Mouse (Mus musculus): ENCODE results near the gene Ccdc33. TPM values are rescaled to one million over a fixed set of nuclear protein-coding genes. Genes with fewer than 3 reads are reported as not detected.

Ccdc33 gene
- total RNA-seq, 2 experiments from 2014 or later, result not detected

DNA sequence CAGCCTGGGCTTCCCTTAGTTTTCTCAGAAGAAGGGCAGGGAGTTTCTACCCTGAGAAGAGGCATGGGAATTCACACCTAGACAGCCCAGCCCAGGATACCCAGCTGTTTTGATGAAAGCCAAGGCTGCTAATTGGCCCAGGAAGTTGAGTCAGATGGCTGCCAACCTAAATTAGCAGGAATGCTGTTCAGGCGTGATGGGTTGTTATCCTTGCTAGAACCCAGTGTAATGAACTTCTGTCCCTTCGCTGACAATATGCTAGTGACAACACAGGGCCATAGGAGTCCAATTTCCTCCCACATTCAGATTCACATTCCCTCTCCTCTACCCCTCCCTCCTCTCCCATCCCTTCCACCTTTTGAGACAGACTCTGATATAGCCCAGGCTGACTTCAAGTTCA is 105.7 kb downstream of the Ccdc33 start:
- DNase-seq (ENCODE audit: low spot score), result no peak

DNA sequence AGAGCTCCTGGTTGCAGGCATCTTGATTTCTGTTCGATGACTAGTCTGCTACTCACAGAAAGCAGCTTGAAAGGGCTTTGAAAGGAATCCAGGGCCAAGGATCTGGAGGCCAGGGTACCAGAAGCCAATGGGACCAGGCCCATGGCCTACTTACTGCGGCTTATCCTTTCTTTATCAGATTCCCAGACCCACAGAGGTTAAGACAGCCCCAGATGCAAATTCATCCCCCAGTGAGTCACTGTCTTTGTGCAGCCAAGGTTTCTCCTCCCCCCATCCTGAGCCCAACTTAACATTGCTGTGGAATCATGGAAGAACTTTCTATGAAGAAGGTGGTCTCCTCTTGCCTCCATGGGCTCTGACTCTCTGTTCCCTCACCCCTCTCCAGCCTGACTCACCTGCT is 106.1 kb downstream of the Ccdc33 start:
- DNase-seq (ENCODE audit: low spot score), result no peak

DNA sequence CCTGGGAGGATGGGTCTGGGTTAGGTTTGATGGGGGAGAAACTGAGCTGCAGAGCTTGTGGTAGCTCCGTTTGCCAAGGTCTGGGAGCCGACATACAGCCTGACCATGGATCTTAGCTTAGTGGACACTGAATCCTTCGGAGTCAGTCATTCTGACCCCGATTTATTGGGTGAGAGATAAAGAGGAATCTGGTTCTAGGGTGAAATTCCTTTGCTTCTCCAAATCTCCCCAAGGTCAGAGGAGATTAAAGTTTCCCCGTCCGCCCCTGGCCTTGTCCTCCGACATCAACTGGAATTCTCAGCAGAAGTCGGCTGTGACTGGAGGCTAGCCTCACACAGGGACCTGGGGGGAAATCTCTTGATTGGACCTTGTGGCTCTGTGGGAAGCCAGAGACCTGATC is 107.1 kb downstream of the Ccdc33 start:
- no peak for DNase-seq (ENCODE audit: low spot score)

DNA sequence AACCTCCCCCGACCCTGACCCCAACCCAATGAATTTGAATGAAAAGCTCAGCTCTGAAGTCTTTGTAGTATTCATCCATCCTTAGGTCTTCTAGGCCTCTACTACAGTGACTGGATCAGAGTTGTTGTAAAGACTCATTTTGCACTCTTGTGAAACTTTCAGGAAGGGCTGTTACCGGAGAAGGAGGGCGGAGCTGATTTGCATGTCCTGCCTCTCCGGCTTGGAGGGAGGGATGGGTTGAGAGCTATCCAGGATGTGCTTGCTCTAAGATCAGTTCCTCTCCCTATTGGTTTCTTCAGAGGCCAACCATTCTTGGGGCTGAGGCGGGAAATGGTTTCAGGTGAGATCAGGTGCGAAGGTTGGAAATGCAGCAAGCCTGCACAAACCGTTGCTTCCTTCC is 107.6 kb downstream of the Ccdc33 start:
- DNase-seq (ENCODE audit: low spot score), result no peak

DNA sequence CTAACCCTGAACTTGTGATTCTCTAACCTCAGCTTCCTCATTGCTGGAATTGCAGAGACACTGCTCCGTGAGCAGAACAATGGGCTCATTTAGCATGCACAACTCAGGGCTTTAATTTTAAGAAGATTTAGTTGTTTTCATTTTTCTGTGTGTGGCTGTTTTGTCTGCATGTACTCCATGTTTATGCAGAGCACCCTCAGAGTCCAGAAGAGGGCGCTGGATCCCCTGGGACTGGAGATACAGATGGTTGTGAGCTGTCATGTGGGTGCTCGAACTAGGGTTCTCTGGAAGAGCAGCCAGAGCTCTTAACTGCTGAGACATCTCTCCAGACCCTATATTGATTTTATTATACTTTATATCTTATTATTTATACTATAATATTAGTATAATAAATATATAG is 109.0 kb downstream of the Ccdc33 start:
- DNase-seq (ENCODE audit: low spot score), result no peak

DNA sequence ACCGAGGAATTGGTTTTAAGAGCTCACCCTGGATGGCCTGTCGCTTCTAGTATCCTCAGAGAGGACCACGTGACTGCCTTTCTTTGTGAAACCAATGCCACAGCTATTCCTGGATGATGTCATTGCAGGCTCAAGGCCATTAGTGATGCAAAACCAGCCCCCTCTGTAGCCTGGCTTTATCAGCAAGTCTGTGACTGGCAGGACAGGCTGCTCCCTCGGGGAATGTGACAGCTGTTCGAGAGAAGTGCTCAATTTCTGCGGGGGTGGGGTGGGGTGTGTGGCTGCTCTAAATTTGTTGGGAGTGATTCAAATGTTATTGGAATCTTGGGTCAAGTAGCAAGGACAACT is 109.6 kb downstream of the Ccdc33 start:
- DNase-seq (ENCODE audit: low spot score), result peak; percentile 75

DNA sequence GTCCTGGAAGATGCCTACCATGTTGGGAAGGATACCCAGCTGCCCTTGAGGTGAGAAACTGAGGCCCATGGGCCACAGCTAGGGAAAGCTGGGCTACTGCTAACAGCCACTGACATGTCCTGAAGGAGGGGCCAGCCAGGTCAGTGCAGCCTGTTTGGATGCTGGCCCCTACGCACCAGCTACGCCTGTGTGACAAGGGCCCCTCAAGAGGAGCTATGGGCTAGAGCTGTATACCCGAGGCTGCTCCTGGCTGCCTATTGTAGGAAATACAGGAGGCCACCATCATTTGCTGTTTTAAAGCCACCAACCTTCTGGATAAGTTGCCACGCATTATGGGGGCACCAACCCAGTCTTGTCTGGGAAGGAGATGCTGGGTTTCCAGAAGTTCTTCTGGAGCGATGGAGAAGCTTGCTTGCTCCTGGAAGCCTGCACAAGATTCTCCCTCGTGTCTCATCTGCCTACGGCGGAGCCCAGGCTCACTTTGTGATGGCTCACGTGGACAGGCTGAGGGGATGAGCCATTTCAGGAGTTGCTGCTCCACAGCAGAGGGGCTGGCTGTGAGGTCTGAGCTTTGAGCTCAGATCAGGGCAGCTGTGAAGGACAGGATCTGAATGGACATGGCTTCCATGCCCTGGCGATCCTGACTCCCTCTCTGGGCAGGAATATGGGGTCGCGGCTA is 110.1 kb downstream of the Ccdc33 start:
- no peak for DNase-seq (ENCODE audit: low spot score)

DNA sequence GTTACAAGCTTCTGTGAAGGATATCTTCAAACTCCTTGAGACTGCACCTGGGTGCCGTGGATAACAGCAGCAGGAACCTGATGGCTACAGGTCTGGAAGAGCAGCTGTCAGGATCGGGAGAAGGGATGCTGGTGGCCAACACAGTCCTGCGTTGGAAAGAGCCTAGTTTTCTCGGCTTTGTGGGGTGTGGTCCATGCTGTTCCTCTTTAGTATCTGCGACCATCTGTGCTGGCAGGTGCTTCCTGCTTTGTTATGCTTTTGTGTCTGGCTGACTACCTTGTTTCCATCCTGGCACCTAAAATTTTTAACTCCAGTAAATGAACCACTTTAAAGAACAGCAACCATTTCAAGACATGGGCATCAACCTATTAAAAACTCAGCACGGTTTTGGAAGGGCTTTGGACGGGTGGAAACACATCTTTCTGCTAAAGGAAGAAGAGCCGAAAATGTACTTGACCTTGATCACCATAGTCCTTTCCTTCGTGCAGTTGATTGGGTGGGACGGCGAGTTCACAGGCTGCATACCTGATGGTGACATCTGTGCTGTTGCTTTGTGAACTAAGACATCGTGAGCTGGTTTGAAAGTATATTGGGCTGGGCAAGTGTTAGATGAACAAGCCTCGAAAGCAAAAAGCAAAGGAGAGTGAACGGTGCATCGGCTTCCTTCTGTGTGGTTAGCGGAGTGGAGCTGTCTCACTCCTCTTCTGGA is 112.7 kb downstream of the Ccdc33 start, which contains the start of gene Cyp11a1:
Cyp11a1 (plus strand) TSS at position 659 of the 709 bp plus-strand sequence.
- DNase-seq (ENCODE audit: low spot score), result no peak

DNA sequence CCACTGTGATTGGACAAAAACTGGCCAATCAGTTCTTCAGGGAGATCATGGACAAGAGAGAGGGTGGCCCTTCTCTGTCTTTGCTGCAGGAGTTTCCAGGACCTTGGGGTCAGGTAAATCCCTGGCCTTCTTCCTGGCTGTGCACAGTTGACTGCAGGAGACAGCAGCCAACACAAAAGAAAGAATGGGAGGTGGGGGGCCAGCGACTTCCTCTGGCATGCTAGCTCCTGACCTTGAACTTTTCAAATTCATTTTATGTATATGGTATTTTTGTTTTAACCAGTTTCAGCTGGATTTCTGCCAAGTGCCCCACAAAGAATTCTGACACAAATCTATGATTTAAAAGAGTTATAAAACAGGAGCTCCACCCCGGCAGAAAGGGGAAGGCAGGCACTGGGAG is 115.4 kb downstream of the Ccdc33 start:
- no peak for DNase-seq (ENCODE audit: low spot score)

DNA sequence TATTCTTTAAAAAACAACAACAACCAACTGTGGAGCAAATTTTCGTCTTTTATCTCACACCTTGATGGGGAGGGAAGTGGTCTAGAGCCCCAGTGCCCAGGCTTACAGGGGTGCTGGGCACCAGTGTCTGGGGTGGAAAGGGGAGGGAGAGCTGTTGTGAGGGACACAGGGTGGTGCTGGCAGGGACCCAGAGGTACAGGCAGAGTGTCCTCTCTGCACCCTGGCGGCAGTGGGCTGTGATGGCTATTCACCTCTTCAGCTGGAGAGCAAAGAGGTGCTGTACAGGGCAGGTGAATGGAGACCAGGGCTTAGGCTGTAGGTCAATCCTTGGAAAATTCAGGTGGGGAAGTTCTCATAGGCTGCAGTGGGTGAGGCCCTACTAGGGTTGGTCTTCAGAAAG is 118.9 kb downstream of the Ccdc33 start:
- DNase-seq (ENCODE audit: low spot score), result no peak

DNA sequence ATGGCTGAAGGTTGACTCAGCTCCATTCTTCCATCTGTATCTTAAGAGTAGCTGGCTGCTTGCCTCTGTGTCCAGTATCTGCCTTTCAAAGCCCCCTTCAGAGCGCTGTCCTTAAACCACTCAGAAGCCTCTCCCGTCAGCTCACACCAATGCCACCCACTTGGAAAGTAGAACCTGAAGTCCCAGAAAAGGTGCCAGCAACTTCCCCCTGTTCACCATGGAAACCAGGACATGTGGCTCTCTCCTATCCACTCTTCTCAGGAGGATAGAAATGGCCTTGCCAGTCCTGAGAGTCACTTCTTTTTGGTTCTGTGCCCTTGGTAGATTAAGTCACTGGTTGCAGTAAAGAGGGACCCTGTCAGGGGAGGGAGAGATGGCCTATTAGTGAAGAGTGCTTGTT is 119.9 kb downstream of the Ccdc33 start:
- no peak for DNase-seq (ENCODE audit: low spot score)

DNA sequence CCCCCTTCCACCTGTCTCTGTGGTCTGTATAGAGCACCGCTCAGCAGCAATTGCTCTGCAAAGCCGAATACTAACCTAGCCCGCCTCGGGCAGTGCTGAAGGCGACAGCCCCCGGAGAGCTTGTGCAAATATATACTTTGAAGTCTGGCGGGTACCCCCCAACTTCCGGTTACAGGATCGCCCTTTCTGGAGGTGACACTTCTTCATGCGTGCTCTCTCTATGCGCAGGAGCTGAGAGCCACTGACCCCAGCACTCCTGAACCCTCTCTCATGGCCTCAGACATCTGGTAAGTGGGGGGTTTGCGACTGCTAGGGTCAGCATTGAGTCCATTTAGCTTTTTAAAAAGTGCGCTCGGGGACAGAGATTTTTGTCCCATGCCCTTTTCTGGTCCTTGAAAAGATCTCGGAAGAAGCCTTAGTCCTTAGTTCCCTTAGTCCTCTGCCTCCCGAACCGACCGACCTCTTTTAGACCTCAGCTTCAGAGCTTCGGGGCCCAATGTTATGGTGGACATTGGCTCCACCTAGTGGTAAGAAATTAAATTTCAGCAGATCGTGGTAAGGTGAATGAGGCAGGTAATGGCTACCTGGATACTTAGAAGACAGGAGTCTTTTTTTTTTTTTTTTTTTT is 120.5 kb downstream of the Ccdc33 start:
- peak; percentile 59 for DNase-seq (ENCODE audit: low spot score)

DNA sequence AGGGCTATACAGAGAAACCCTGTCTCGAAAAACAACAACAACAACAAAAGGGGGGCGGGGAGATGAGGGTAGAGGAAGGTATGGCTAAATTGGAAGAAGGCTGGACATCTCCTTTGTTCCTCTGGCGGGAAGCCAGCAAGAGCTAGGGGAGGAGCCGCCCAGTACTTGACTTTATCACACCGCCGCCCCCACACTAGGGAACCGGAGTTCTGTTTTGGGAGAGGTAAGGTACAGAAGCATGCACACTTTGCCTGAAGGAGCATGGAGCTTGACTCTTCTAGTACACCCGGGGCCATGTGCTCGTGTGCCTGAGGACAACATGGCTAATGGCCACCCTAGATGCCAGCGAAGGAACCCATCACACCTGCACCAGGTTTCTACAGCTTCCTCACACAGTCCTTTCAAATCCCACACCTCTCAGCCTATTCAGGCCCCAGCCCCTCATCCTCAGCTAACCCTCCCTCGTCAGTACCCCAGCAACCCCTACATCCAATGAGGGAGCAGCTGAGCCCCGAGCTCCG is 121.1 kb downstream of the Ccdc33 start:
- no peak for DNase-seq (ENCODE audit: low spot score)

DNA sequence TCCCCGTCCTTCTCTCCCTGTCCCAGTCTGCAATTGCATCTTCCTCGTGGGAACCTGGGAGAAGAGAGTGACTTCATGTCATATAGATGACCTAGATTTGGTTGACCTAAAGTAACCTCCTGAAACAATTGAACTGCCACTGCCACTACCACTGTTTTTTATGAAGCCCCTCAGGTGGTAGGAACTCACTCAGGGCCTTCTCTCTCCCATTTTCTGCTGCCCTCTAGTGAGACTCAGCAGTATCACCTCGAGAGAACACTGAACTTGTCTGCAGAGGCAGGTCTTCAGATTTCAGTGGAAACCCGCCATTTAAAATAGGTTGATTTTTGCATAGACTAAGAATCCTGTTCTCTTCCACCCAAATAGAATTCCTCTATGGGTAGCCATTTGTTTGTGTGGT is 123.3 kb downstream of the Ccdc33 start:
- no peak for DNase-seq (ENCODE audit: low spot score)

DNA sequence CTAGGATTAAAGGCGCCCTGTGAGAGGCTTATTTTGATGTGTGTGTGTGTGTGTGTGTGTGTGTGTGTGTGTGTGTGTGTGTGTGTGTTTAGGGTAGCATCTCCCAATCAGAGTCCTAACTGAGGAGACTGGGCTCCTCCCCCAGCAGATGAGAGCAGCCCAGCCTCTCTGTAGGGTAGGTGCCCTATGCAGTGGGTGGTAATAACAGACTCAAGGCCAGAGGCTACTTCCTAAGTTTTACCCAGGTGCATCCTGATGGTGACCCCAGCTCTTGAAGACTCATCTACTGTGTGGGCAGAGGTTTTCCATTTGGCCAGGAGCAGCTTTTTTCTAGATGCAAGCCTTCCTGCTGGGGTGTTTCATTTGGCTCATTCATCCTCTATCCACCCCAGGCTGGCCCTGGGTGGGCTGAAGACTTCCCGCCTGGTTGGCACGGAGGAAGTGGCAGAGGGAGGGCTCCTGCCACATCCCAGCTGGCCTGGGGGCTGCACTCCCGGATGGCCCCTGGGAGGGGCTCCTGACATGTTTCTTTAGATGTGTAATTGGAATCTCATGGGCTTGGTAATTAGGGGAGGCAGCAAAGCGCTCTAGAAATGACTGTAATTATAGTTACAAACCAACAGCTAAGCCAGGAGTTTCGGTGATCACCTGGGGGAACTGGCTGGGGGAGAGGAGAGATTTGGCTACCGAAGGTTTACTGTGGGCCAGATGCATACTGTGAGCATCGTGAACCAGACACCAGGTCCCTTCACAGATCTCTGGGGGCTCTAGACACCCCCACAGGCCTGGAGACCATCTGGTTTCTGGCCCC is 125.6 kb downstream of the Ccdc33 start:
- DNase-seq (ENCODE audit: low spot score), result no peak

DNA sequence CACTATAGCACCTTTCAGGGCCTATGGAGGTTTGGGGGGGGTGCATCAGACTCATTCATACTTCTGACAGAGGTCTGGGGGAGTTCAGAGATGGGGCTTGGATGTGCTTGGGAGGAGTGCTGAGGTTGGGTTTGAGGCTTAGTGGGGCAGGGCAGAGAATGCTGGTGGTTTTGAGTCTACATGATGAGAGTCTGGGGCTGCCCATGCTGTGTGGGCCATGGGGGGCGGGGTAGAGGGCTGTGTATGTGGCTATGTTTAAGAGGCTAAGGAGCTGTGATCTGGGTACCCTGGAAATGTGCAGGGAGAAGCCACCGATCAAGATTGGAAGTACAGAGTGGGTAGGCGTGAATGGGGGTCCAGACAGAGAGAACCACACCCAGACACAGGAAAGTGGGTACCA is 126.6 kb downstream of the Ccdc33 start:
- DNase-seq (ENCODE audit: low spot score), result no peak

DNA sequence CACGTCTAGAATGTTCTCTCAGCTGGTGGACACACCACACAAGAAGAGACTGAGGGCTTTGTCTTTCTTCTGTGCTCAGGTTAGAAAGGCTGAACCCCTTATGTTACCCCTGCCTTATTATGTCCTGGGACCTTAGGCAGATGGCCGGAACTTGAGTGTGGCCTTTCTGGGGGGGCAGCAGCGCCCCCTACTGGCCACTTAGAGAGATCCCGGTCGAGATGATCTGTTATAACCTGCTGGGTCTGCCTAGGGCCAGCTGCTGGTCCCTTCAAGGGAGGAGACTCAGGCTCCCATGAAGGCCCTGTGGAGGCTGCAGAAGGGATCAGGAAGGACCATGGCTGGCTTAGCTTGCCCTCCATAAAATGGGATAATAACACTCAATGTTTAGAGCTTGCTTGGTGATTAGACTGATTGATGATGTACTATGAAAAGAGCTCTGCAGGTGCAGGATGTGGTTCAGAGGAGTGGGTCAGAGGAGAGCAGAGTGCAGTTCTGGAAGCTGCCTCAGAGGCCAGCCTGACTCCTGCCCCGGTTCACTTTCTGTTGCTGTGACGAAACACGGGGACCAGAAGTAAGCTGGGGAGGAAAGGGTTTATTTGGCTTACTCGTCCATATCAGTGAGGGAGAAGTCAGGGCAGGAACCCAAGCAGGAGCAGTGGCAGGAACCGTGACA is 128.0 kb downstream of the Ccdc33 start:
- DNase-seq (ENCODE audit: low spot score), result peak; percentile 36

DNA sequence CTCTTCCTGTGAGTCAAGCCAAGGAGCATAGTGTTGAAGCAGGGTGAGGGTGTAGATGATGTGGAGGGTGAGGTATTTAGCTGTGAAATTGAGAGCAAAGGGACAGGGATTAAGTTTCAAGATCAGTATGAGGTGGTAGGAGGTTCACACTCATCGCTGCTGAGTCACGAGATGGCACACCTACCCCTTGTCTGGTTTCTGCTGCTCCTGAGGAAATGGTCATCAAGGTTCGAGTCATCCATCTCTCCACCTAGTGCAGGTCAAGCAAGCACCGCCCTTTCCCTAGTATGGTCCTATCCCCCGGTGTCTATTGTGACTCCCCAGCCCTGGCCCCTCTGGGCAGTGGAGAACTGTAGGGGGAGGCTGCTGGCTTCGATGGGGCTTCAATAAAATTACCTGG is 129.3 kb downstream of the Ccdc33 start:
- no peak for DNase-seq (ENCODE audit: low spot score)

DNA sequence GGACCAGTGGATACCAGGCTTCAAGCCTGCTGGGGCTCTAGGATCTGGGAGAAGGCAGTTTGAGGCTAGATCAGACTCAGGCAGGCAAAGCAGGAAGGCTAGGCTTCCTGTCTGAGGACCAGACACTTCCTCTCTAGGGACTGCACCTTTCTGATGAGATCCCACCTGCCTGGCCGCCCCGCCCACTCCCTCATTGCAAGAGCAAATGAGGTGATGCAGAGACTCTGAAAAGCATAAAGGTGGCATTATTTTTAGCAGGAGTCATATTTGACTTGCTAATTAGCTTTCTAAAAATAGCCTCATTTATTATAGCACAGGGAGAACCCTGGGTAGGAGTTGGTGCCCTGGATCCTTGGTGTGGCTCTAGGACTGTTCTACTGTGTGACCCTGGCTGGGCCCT is 130.5 kb downstream of the Ccdc33 start:
- DNase-seq (ENCODE audit: low spot score), result no peak

DNA sequence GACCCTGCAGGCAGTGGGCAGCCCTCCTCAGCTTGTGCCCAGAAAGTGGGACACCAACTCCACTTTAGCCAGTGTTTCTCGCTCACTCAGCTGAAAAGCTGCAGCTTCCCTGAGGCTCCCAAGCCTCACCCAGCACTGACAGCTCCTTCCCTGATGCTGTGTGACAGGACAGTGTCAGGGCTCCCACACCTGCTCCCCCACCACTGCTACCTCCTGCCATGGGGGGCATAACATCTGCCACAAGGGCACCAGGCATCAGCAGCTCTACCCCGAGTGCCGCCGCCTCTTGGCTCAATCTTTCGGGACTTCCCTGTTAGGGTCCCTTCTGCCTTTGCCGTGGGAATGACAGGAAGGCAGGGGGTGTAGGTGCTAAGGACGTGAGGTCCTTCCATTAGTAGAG is 132.3 kb downstream of the Ccdc33 start:
- no peak for DNase-seq (ENCODE audit: low spot score)

DNA sequence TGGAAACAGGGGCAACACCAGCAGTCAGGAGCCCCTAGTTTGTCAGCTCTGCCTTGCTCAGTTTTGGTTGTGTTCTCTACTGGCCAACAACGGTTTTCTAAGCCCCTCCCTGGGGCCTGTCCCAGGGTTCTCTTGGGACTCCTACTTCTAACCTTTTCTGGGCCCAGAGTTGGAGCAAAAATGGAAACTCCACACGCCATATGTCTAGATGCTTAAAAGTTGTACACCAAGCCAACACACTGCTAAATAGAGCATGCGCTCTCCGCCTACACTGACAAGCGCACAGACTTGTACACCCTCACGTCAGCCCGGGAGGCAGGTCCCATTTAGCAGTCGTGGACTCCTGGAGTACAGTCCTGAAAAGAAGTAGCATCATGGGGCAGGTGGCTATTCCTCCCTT is 133.3 kb downstream of the Ccdc33 start:
- DNase-seq (ENCODE audit: low spot score), result no peak

Data from gastrocnemius, adult 18-20 months (tissue).